Mouse (Mus musculus) erythroblast, adult 5-6 weeks (primary cell): ENCODE measurements around the gene Trak1. TPM values are rescaled to one million over a fixed set of nuclear protein-coding genes. Genes with fewer than 3 reads are reported as not detected.
"Not testable (repeated sequence)": the region's sequence is repeated elsewhere in the genome, so short reads cannot be mapped to it uniquely, and the experiment has no call there.

Experiments used
- ATAC-seq: replicated peaks from 2 replicates; pipeline ENCODE4 v1.8.0; 2016; ENCODE audit warnings: moderate number of reproducible peaks, mild to moderate bottlenecking, moderate TSS enrichment, inconsistent platforms; ENCODE audit not compliant: poor library complexity, low FRiP score, severe bottlenecking
- total RNA-seq, 2 experiments: library from RNA; stranded (forward) in 1 of 2; stranded (reverse) in 1 of 2; fragments of 150-400 nt in 1 of 2; fragments of 200-764, 138-1000 nt in 1 of 2; gene quantifications; 2 replicates each; pipeline versions ENCODE4 v1.2.3 to v1.2.4; 2015 to 2017; ENCODE audit warnings: low replicate concordance in 2 of 2

Trak1 gene
- total RNA-seq, 2 experiments from 2014 or later = 3.0 to 36.9 TPM

DNA sequence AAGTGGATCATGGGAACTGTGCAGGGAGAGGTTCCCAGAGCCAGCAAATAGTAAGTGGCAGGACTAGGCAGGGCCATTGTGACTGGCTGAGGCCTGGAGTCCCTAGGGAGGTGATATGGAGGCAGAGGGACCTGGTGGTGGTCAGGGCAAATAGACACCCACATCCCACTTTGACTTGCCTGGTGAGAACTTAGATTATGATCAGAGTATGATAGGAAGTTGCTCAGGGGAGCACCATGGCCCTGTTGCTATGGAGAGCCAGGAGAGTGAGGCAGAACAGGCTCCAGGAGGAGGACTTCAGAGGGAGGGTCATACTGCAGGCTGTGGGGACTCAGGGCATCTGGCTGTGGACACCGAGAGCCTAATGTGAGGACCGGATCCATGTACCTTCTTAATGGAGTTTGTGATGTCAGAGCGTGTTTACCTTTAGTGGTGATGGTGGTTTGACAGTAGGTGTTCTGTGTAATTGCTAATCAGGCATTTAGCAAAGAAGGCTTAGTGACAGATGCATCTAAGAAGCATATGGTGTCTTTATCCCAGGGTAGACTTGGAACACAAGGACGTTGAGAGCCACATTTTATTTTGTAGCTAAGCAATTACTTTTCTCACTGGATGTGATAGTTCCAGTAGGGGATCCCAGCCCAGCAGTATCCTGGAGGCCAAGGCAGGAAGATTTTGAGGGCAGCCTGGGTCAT, 18.7 kb downstream of the Trak1 start:
- ATAC-seq = no peak

DNA sequence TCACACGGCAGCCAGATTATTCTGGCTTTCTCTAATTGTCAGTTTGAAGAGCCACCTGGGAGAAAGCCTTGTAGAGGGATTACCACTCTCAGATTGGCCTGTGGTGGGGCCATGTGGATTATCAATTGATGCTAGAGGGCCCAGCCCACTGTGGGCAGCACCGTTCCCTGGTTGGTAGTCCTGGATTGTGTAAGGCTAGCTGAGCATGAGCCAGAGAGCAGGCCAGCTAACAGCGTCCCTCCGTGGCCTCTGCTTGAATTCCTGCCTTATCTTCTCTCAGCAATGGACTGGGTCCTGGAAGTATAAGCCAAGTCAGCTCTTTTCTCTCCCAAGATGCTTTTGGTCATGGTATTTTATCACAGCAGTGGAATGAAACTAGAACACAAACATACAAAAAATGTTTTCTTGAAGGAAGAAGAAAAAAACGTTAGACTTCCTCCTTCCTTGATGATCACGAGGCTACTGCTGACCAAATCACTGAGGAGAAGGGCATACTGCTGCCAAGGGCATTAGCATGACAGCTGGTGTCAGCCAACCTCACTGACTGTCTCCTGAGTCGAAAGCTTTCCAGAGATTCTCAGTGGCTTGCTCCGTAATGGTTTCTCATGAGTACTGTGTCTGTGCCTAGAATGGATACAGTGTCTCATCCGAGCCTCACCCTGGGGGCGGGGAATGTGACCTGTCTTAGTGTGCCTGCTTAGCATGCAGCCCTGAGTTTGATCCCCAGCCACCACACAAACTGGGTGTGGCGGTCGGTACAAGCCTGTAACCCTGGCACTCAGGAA, 19.5 kb downstream of the Trak1 start:
- no peak for ATAC-seq

DNA sequence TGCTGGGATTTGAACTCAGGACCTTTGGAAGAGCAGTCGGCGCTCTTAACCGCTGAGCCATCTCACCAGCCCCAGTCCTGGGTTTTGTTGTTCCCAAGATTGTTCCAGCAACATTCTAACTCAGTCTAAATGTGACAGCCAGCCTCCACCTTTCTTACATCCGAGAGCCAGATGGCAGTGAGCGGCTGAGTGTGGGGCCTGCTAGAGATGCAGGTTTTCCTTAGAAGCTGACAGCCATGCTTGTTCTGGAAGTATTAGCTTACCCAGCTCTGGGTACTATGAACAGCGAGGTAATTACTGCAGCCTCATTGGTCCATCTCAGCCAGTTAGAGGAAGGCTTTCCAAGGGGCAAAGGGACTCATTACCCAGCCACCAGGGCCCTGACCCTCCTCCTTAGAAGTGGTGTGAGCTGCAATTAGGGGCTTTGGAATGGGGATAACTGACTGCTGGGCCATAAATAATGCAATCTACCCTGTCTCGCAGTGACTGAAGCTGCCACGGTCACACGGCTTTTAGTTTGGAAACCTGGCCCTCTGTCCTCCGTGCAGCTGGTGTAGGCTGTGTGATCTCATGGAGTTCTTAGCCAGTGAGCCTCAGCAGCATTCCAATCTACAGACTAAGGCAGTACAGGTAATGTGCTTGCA, 22.1 kb downstream of the Trak1 start:
- no peak for ATAC-seq

DNA sequence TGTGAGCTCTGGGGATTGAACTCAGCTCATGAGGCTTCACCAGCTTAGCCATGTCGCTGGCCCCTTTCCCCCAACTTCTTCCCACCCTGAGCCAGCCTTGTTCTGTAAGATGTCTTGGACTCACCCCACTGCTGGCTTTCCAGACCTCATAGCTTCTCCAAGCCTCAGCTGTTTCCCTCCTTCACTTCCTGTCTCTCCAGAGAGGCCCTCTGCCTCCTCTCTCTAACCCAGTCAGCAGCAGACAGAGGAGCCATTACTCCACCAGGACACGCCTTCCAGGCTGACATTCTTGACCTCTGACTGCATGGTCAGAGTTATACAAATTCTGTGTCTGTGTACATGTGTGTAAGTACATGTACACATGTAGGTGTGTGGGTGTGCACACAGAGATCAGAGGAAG, 23.1 kb downstream of the Trak1 start:
- ATAC-seq = no peak

DNA sequence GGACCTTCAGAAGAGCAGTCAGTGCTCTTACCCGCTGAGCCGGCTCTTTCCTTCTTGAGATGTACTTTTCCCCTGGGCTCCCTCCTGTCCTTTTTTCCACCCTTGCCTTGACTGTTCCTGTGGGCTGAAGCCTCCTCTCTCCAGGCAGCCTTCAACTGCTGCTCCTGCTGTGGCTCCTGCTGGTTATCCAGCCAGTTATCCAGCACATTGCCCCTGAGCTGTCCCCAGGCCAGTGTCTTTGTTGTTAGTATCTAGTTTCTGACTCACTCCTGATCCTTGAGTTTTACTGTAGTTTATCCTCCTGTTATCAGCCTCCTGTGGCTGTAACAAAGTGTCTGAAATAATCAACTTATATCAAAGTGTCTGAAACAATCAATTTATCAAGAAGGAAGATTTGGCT, 23.8 kb downstream of the Trak1 start:
- ATAC-seq = no peak

DNA sequence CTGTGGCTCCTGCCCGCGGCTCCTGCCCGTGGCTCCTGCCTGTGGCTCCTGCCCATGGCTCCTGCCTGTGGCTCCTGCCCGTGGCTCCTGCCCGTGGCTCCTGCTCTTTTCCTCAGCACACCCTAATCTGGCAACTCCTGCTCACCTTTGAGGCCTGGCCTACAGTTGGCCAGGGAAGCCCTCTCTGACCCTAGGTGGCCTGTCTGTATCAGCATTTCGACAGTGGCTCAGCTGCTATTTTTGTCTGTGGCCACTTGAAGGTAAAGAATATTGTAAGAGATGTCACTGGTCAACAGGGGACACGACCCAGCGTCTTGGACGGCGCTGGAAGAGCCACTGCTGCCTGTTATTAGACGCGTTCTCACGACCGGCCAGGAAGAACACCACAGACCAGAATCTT, 24.7 kb downstream of the Trak1 start:
- ATAC-seq = no peak

GRCm38 (mm10) chr9:121328342-121328741, 31.0 kb downstream of the Trak1 start:
- not testable (repeated sequence) for ATAC-seq

DNA sequence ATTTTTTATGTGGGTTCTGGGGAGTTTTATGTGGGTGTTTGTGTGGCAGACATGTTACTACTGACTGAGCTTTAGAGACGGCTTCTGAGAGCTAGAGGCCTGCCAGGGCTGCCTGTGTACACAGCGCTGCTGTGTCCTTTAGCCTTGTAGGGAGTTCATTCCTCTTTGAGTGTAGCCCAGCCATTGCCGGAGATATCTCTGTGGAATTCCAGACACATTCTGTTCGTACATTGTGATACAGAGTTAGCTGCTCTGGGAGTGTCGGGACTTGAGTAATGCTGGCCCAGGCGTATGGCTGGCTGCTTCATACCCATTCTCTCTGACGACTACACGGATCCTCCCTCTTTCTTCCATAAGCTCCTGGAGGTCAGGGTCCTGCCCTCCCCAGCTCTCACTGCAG, 31.9 kb downstream of the Trak1 start:
- ATAC-seq = no peak

- ATAC-seq = no peak
Measured at GRCm38 (mm10) chr9:121330065-121330464, 32.8 kb downstream of the Trak1 start.

- no peak for ATAC-seq
Measured at GRCm38 (mm10) chr9:121331438-121331837, 34.1 kb downstream of the Trak1 start.

DNA sequence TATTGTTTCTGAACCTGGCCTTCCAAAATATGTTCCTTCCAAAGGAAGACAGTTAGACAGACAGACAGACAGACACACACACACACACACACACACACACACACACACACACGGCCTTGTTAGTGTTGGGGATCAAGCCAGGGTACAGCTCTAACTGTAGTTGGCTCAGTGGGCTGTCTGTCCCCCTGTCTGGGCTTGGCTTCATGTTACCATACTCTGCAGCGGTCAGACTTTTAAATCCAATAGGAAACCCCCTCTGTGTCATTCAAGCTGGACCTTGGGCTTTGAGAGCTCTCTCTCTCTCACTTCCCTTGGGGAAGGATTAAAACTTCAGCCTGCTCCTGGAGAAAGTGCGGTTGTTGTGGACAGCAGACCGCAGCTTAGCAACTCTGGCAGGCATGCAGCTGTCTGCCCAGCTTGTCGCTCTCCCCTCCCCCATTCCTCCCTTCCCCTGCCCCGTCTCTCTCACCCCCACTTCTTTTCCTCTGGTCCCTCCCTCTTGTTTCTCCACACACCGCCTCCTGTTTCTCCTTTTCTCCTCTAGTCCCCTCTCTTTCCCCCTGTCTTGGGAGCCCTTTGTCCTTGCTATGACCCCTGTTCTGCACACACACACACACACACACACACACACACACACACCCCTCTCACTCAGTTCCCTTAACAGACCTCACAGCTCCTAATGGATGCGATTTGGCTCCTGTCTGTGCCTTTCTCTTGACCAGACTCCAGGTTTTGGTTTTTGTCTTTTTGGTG, 34.8 kb downstream of the Trak1 start:
- no peak for ATAC-seq

- ATAC-seq = no peak
Measured at GRCm38 (mm10) chr9:121333559-121333958, 36.3 kb downstream of the Trak1 start.

GRCm38 (mm10) chr9:121334311-121334851, 37.1 kb downstream of the Trak1 start:
- ATAC-seq = no peak

DNA sequence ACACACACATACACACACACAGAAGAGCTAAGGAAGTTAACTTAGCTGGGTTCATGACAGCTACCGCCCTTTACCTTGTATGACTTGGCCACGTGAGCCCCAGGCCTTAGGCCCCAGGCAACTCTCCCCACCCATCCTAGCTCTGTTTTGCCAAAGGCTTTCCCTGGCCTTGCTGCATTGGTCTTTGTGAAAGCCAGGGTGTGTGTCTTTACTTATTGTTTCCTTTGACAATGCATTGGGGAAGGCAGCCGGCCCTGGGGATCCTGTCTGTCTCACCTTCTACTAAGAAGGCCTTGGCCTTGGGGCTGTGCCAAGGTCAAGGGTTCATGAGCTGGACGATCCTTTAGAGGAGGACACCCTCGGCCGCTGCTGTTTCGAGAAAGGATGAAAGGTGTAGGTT, 38.3 kb downstream of the Trak1 start:
- no peak for ATAC-seq

DNA sequence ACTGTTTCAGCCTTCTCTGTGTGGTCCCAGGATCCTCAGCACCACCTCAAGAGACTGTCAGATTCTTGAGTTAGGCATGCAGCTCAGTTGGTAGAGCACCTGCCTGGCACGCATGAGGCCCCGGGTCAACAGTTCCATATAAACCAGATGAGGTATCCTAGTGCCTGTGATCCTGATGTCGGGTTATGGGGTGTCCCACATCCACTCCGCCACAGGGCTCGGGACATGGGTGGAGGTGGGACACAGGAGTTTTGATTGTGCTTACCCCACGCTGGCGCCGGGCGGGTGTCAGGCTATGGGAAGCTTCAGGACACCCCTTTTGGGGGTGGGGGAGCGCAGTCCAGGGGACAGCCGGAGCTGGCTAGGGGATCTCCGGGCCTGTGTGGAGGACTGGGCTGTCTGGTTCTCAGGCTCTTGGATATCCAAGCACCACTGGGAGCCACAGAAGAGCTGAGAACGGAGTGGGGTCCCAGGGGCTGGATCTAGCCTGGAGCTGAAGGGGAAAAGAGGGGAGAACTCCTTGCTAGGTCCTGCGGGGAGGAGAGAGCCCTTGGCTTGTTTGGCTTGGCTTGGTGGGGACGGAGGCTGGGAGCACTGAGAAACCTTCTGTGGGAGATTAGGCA, 39.1 kb downstream of the Trak1 start:
- ATAC-seq = peak; percentile 21; the same call in 1 of the 2 replicates

GRCm38 (mm10) chr9:121337216-121337937, 40.1 kb downstream of the Trak1 start:
- ATAC-seq = no peak

- ATAC-seq = no peak
Measured at GRCm38 (mm10) chr9:121337938-121338289, 40.6 kb downstream of the Trak1 start.

DNA sequence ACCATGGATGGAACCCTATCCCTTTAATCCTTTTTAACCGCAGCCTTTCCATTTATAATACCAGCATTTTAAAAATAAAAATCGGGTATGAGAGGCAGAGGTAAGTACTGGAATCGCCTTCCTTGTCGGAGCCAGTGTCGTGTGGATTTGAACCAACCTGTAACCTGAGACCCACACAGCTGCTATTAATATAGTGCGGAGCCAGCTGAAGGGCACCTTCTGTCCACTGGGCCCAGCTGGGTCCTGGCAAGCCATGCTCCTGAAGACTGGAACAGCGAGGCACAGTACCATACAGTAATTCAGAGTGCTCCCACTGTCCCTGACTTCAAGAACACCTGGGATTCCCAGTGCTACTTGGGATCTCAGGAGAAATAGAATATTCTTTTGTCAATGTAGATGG, 44.5 kb downstream of the Trak1 start:
- no peak for ATAC-seq

GRCm38 (mm10) chr9:121342510-121343110, 45.3 kb downstream of the Trak1 start:
- ATAC-seq = no peak
